Mouse (Mus musculus): ENCODE measurements around the gene Gramd1c.

Gramd1c gene

GRCm38 (mm10) chr16:43963291-43963690, 99.9 kb downstream of the Gramd1c start:
- in situ Hi-C loops (cut with MboI, MseI), result no loop called here

GRCm38 (mm10) chr16:43958038-43958437, 105.1 kb downstream of the Gramd1c start:
- in situ Hi-C loops (cut with MboI, MseI), result no loop called here

- in situ Hi-C loops (cut with MboI, MseI), result no loop called here
Observed at GRCm38 (mm10) chr16:43954913-43955312, 108.2 kb downstream of the Gramd1c start.

GRCm38 (mm10) chr16:43951591-43951990, 111.6 kb downstream of the Gramd1c start:
- in situ Hi-C loops (cut with MboI, MseI), result no loop called here

- in situ Hi-C loops (cut with MboI, MseI), result no loop called here
Observed at GRCm38 (mm10) chr16:43945869-43946268, 117.3 kb downstream of the Gramd1c start.

- in situ Hi-C loops (cut with MboI, MseI), result no loop called here
Observed at GRCm38 (mm10) chr16:43945351-43945750, 117.8 kb downstream of the Gramd1c start.

GRCm38 (mm10) chr16:43940846-43941245, 122.3 kb downstream of the Gramd1c start:
- in situ Hi-C loops (cut with MboI, MseI), result no loop called here

GRCm38 (mm10) chr16:43935892-43936291, 127.3 kb downstream of the Gramd1c start:
- in situ Hi-C loops (cut with MboI, MseI), result no loop called here

GRCm38 (mm10) chr16:43935367-43935766, 127.8 kb downstream of the Gramd1c start:
- in situ Hi-C loops (cut with MboI, MseI), result no loop called here

- in situ Hi-C loops (cut with MboI, MseI), result no loop called here
Observed at GRCm38 (mm10) chr16:43934856-43935255, 128.3 kb downstream of the Gramd1c start.

- in situ Hi-C loops (cut with MboI, MseI), result no loop called here
Observed at GRCm38 (mm10) chr16:43933041-43933440, 130.1 kb downstream of the Gramd1c start.

- in situ Hi-C loops (cut with MboI, MseI), result no loop called here
Observed at GRCm38 (mm10) chr16:43932319-43932718, 130.8 kb downstream of the Gramd1c start.

GRCm38 (mm10) chr16:43931502-43931901, 131.6 kb downstream of the Gramd1c start:
- in situ Hi-C loops (cut with MboI, MseI), result no loop called here

GRCm38 (mm10) chr16:43930577-43930976, 132.6 kb downstream of the Gramd1c start:
- in situ Hi-C loops (cut with MboI, MseI), result no loop called here

Measured in regulatory T cell (primary cell).